Mouse (Mus musculus): ENCODE data around the gene Dcst1.

Gene Dcst1

DNA sequence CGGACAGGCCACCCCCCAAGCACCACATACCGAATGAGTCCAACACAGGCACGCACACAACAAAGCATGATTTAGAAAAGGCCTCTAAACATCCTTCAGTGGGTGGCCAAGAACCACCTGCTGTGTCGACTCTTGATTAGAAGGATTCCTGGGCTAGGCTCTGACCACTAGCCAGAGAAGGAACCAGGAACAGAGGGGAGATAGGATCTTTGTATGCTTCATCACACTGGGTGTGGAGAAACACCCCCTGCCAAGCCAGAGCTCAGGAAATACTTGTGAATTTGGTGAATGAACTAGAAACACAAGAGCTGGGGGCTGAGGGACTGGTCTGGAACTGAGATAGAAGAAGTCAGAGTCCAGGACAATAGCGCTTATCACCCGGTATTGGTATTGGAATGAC, 28.5 kb downstream of the Dcst1 start:
- no peak for DNase-seq (ENCODE audit: low read depth, low spot score)

DNA sequence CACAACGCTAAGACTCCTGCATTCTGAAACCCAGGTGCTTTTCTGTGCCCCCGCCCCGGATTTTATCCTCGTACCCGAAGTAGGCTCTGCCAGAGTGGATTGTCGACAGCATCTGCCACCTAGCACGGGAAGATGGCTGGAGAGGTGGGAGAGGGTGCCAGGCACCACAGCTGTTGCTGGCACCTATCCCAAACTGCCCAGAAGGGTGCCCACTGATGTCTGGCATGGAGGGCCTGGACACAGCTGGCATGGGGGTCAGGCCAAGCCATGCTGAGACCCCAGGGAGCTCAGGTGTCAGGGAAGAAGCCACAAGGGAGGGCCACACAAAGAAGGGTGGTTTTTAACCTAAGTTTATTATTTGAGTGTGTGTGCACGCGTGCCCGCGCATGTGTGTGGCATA, 32.0 kb downstream of the Dcst1 start:
- no peak for DNase-seq (ENCODE audit: low read depth, low spot score)

DNA sequence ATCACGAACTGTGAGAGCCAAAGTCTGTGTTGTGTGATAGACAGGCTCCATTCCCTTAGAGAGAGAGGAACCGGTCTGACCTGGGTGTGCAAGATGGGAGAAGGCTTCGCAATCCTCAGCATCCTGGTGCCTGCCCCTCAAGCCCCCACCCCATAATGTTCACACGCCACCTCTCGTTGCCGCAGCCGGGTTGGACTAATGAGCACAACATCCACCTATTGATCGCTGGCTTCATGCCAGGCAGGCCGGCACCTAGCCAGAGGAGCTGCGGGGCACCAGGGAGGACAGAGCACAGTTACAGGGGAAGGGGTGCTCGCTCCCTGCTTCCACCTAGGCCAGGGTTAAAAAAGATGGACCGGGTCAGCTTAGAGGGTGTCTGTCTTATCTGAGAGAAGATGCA, 32.6 kb downstream of the Dcst1 start:
- no peak for DNase-seq (ENCODE audit: low read depth, low spot score)

DNA sequence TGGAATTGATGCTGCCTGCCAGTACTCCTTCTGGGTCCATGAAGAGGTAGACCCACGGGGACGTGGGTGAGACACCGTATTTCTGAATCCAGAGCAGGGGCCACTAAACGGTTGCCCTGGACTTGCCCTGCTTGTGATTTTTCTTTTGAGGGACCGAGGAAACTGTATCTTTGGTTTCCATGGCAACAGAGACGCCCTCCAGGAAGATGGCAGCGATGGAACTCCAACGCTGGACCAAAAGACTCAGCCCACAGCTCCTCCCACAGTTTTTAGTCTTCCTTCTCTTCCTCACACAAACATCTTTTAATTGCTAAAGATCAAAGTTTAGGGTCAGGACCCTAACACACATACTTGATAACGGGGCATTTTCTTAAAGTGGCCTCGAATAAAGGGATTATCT, 33.0 kb downstream of the Dcst1 start:
- DNase-seq (ENCODE audit: low read depth, low spot score) = no peak

DNA sequence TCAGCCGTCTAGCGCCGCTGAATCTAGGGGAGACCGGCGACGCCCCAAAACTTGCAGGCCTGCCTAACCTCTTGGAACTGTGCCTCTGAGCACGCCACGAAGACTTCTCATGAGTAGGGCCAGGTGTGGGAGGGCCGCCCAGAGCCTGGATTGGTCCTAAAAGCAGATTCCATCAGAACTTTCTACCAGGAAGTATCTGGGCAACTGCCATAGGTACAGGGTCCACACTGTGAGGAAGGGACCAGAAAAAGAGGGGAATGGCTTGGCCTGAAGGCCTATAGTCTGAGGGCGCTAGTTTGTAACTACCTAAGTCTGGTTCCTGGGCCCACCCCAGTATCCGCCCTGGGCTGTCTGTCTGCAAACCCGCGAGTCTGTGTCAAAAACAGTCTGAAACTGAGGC, 33.5 kb downstream of the Dcst1 start:
- no peak for DNase-seq (ENCODE audit: low read depth, low spot score)

DNA sequence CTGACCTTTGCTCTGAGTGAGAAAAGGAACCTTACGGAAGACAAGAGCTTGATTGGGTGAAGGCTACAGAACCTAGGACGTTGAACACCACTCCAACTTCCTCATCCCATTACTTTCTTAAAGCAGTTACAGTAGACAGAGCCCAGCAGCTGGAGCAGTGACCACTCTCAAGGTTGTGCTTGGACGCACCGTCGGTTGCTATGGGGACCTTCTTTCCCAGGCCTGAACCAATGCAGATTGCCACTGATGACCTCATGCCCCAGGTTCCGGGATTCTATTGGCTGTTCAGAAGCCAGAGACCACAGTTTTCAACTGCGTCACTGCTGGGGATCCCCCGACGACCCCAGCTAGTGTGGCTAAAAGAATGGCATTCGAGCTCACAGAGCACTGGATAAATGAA, 34.1 kb downstream of the Dcst1 start:
- DNase-seq (ENCODE audit: low read depth, low spot score) = peak; percentile 75

DNA sequence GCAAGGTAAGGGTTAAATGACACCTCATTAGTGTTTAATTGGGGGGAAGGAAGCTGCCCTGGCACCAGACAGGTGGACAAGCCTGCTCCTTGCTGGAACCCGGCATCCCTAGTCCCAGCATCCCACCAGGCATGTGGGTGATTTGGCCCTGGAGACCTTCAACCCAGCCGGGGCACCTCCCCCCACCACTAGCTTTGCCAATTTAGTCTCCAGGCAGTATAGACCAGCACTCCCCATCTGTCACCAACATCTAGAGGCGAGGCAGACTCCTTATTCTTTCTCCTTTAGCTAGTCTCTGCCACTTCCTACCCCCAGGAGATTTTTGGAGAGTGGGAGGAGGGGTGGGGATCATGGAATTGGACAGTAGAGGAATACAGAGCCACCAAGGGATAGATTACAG, 34.7 kb downstream of the Dcst1 start:
- no peak for DNase-seq (ENCODE audit: low read depth, low spot score)

DNA sequence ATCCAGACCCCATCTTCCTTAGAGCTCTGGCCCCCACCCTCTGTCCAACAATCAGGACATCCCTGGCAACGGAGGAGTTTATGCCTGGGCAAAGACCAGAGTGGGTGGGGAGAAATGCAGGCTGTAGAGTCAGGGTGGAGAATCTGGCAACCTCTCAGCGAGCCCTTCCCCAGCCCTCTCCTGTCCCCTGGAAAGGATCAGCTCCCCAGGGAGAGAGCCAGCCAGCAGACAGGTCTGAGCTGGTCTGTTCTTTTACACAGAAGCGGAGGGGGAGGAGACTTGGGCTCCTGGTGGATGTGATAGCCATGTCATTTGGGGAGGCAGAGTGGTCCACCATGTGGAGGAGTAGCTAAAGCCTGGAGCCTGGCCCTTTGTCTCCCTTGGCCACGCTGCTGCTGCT, 36.4 kb downstream of the Dcst1 start:
- no peak for DNase-seq (ENCODE audit: low read depth, low spot score)

DNA sequence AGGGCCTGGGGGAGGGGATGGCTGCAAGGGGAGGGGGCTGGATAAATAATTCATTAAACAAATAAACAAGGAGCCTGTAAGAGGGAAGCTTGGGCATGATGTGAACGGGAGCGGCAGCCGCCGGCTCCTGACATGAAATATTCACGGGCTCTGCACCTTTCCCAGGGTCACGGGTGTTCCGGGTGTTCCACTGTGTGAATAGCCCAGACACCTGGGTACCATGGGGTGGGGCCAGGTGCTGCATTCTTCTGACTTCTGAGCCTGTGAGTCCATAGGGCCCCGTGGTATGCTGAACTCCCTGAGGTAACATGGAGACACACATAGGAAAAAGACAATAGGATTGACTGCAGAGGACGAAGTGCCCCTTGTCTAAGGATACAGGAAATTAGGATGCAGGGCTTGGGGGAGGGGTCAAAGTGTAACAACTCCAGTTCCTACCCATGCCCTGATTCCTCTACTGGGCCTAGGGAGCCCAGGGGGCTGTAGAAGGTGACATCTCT, 37.6 kb downstream of the Dcst1 start:
- DNase-seq (ENCODE audit: low read depth, low spot score) = no peak

DNA sequence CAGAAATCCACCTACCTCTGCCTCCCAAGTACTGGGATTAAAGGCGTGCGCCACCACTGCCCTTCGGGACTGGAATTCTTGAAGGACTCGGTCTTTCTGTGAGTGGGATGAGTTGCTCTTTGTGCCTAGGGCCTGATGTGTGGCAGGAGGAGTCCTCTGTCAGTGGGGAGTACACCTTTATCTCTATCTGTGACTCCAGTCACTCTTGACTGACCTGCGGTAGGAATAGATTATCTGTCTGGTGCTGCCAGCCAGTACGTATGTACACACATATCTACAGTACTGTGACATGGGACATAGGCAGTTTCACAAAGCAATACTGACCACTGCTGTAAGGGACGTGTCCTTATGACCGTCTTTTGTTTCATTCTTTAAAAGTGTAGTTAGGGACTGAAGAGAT, 39.2 kb downstream of the Dcst1 start:
- no peak for DNase-seq (ENCODE audit: low read depth, low spot score)

DNA sequence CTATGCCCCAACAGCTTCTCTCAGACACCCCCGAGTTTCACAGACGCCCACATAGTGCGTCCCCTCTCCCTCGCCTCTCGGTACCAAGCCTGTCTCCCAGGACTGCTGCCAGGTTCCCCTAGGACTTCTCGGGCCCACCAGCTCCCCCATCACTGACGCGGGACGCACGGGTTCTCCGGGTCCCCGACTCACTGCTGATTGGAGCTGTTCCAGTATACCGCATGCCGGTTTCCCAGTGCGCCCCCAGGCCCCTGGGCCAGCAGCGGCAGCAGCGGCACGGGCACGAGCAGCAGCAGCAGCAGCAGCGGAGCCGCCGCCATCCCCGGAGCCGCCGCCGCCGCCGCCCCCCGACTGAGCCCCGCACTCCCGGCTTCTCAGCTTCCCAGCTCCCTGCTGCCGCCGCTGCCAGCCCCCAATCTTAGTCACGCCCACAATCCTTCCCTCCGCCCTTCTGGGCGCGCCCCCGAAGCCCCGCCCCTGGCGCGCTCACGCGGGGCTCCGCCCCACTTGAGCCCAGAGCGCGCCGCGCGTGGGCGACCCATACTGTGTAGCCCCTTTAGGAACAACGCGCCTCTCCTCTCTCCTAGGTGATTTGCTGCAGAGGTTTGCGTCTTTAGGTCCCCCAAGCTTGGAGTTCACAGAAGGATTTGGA, 42.4 kb downstream of the Dcst1 start, which contains the start of gene Efna3:
TSS of gene Efna3 (minus strand) at position 452 of the 652 bp plus-strand sequence.
- DNase-seq (ENCODE audit: low read depth, low spot score) = peak; percentile 82

DNA sequence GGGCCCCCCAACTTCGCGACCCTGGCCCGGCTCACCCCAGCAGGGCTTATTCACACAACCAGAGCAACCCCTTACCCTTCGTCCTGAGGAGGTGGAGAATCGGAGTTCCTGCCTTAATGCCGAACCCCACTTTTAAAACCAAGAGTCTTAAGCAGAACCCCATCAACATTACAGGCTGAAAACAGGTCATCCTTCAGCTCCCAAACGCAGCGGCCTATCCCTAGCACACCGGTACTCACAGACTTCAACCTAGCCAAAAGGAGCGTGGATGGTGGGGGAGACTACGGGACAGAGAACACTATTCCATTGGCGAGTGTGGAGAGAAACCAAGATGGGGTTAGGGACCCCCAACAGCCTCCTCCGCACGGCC, 42.9 kb downstream of the Dcst1 start:
- DNase-seq (ENCODE audit: low read depth, low spot score) = no peak

DNA sequence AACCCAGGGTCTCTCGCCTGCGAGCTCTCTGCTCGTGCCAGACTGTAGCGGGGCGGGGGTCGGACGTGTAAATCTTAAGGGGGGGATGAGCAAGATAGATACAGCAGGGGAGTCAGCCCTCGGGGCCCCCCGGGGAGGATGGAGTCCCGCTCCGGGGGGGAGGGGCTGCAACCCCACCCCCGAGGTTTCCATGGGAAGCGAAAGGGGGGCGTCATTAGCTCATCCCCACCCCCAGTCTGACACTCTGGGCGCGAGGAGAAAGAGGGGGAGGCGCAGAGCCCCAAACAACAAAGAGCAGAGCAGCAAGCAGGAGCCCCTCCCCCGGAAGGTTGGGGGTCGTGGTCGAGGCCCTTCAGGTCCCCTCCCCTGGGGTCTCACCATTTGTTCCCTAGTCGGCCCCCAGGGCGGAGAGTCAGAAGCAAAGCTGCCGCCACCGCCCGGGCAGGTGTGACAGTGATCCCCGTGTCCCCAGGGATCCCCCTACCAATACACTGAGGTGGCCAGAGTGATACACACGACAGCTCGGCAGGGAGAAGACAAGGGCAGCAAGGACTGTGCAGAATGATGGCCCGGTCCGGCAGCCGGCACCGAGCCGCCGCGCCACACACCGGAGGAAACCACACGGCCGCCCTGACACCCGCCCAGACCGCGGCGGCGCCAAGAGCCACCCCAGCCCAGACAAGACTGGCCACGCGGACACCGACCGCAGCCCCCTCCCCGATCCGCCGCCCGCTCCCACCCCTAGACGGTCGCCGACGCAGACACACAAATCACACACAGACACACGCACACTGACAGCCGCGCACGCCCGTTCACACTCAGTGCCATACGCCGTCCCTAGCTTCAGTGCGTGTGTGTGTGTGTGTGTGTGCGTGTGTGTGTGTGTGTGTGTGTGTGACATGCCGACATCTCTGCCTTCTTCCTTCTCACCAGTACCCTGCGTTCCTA, 43.6 kb downstream of the Dcst1 start:
- peak; percentile 61 for DNase-seq (ENCODE audit: low read depth, low spot score)

DNA sequence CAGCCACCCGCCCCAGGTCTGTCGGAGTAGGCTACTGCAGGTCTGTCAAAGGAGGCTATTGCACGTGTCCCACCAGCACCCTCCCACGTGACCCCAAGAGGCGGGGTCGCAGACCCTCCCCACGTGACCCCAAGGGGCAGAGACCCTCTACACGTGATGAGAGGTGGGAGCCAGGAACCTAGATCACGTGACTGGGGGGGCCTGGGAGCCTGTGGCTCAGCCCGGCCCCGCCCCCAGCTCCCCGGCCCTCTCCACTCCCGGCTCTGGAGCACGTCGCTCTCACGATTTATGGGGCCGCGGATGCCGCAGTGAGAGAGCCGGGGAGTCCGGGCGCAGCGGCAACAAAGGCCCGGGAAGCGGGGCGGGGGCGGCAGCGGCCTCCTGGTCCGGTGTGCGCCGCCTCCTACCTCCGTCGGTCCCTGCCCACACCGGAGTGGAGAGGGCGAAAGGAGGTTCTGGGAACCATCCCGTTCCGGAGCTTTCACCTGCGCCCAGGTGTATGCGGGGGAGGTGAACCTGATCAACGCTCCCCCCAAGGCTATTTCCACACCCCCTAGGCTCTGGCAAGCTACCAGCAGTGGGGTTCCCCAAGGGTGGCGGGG, 44.4 kb downstream of the Dcst1 start:
- peak; percentile 88 for DNase-seq (ENCODE audit: low read depth, low spot score)

DNA sequence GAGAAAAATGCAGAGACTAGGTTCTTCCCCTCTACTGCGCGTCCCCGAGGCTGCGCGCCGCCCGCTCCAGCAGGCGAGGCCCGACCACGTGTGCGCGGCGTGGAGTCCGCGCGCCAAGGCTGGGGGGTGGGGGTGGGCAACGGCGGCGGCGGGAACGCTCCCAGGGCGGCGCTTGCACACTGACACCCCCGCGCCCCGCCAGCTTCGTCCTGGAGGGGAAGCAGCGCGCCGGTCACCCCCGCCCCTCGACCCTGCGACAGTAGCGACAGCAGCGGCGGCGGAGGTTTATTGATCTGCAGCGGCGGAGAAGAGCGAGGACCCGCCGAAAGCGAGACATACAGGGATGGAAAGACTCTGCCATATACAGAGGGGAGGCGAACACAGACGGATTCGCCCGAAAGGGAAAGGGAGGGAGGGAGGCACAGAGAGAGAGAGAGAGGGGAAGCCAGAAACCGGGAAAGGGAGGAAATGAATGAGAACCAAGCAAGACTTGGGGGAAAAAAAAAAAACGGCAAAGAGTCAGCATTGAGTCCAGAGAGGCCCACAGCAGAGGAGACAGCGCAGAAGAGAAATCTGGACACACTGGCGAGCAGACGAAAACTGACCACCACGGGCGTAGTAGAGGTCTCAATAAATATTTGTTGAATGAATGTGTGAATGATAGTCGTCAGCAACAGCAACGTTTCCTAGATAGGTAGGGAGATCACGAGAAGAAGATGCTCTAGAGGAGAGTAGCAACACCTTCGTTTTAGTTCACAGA, 45.3 kb downstream of the Dcst1 start:
- DNase-seq (ENCODE audit: low read depth, low spot score) = no peak

DNA sequence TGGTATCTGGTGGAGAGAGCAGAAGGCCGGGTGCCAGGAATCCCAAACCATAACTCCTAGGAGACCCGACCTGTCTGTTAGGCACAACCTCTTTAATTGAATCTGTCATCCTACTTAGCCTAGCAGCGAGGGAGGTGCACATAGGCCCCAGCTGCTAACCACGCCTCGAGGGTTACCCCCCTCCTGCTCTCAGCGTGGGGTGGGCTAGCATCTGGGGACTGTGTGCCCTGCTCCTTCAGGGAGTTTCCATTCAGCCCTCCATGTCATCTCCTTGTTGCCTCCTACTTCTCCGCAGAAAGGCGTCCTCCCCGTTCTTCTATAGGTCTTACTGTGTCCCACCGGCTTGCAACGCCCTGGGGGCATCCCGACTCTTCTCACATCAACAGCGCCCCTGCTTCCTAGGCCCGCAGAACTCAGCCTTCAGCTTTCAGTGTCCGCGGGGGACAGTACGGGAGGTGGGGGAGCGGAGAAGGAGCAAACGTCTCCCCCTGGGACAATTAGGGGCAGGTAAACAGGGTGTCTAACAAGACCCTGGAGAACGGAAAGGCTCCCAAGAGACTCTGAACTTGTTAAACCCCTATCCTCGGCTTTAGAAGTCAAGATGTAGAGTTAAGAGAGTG, 46.0 kb downstream of the Dcst1 start:
- DNase-seq (ENCODE audit: low read depth, low spot score) = no peak

DNA sequence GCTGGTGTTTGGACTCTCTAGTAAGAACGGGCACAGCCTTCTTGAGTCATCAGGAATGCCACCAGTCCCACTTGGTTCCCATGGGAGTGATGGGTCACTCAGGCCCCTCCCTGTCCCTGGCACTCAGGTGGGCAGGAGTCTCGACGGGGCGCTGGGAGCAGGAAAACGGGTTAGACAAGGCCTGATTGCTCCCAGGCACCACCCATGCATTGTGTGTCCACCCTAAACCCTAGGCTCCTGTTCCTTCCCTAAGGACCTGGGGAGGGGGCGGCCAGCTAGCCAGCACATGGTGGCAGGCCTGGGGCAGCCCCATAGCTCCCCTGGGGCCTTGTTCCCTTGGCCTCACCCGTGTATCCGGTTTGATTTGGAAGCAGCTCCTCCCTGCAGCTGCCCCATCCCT, 46.7 kb downstream of the Dcst1 start:
- no peak for DNase-seq (ENCODE audit: low read depth, low spot score)

DNA sequence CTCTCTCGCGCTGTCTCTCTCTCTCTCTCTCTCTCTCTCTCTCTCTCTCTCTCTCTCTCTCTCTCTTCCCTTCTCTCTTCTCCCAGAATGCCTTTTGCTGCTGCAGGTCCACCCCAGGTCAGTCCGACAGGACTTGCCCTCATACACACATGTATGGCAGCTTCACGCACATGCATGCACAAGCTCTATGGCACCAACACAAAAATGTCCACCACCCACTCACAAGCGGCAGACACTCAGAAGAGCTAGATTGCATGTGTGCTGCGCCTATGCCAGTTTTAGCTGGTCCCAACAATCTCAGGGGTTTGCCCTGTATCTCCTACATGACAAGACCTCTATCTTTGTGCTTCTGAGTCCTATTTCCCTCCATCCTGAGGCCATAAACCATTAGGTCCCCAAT, 47.8 kb downstream of the Dcst1 start:
- no peak for DNase-seq (ENCODE audit: low read depth, low spot score)

DNA sequence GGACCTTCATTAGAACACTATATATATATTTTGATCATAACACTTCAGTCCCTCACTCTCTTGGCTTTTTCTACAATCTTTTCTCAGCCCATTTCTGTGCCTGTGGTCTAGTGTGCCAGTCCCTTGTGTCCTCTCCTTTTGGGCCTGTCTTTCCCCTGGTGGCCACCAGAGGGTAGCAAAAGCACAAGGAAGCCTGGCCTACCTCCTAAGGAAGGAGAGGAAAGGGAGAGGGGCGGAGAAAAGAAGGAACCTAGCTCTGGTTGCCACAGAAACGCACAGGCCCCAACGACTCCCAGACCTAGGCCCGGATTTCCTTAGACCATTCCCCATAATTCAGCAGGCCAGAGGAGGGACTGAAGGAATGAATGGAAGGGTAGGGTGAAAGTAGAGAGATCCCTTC, 48.2 kb downstream of the Dcst1 start:
- DNase-seq (ENCODE audit: low read depth, low spot score) = peak; percentile 94

DNA sequence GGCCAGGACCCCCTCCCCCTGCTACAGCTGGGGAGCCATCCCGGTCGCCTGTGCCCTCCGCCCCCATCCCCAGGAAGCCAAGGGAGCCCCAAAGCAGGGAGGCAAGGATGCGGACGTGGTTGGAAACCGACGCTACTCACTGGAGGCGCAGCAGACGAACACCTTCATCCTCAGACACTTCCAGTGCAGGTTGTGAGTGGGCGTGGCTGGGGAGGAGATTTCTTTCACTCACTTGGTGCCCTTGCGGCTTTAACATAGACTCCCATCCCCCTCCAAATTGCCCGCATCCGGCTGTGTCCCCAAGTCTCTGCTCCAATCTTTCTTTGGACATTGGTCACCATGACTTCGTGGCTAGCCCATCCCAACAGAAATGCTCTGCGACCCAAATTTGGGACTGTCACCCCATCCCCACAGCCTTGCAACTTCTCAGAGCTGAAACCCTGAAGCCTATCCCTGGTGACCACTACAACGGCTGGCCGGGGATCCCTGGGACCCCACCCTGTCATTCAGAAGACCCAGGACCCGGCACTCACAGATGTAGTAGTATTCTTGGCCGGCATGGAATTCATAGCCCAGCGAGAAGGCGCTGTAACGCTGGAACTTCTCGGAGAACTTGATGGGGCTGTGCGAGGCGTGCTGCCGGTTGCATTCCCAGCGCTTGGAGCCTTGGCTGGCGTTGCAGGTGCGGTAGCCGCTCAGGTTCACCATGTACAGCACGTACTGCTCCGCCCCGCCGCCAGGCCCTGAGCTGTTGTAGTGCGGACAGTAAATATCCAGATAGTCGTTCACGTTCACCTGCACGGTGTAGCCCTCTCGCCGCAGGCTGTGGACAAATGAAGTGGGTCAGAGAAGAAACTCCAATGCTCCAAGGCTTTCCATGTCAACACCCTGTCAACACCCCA, 48.9 kb downstream of the Dcst1 start:
- DNase-seq (ENCODE audit: low read depth, low spot score) = no peak

Data from mesoderm, embryonic 11.5 days (tissue).